Comparison of ENCODE assay signal across 8 mouse cellular contexts in genomic region chr10:100487097-100487978, GRCm38 (mm10). TPM values are rescaled to one million over a fixed set of nuclear protein-coding genes. Genes with fewer than 3 reads are reported as not detected.
DNase-seq lines count a peak whose midpoint lies in the region; ATAC-seq lines count a peak whose summit lies in the region.

Gene Tmtc3 (minus strand): TSS chr10:100487350.
Gene Cep290 (plus strand): TSS chr10:100487558.

- peak; percentile 75 for ATAC-seq in inflammation-experienced regulatory T-cells, adult 6 months
- ATAC-seq in megakaryocyte-erythroid progenitor cell, adult 5-6 weeks (replicated peaks; ENCODE audit: low FRiP score, low TSS enrichment, poor library complexity, severe bottlenecking), result peak; percentile 95

- intact Hi-C loops in gastrocnemius, postnatal 14 days (cut with DNase I; ENCODE audit: low total_unique reads), result loop anchor here (10.0 kb wide), 1 partner anchor 843 kb away; no protein-coding TSS in a partner anchor
- intact Hi-C loops in left cerebral cortex, postnatal 10 days (cut with DNase I), result no loop called here

- peak; percentile 97 to 98 for DNase-seq in adrenal gland, adult (ENCODE audit: inconsistent age in 2 of 2, low spot score in 1 of 2)
- DNase-seq in embryo, embryonic 10.5 days (ENCODE audit: low spot score), result peak; percentile 99
- DNase-seq in gastrocnemius, postnatal 14 days, result peak; percentile 90
- DNase-seq in left cerebral cortex, postnatal 10 days (ENCODE audit: extremely low spot score in 1 of 2, low spot score in 2 of 2), result peak; percentile 95 to 96
- DNase-seq in right cerebral cortex, postnatal 25 days, result peak; percentile 97
- peak; percentile 91 for DNase-seq in urinary bladder, postnatal 4 days (ENCODE audit: low spot score in 2 of 2)

RNA-seq across cellular contexts. Expression of gene Tmtc3, which starts in this region (rescaled TPM):
- 10 to 100 TPM in 1 of 2 experiments, 1 to 10 TPM in 1; 9.5 to 10.0 TPM for total RNA-seq in gastrocnemius, postnatal 14 days (2021)
- 1 to 10 TPM; 1.7 to 3.1 (median 1.9) TPM for polyA plus RNA-seq in inflammation-experienced regulatory T-cells, adult 6 months (2017; shearing (Covaris generic))
- total RNA-seq in left cerebral cortex, postnatal 10 days (2021), result 1 to 10 TPM; 9.2 to 10.0 TPM
- 15.4 and 32.2 TPM in 2 replicates for total RNA-seq in megakaryocyte-erythroid progenitor cell, adult 5-6 weeks (2014; fragmentation: Nextera tagmentation)
- 6.6 and 7.9 TPM in 2 replicates for total RNA-seq in megakaryocyte-erythroid progenitor cell, adult 5-6 weeks (2017)

RNA-seq across cellular contexts. Expression of gene Cep290, which starts in this region (rescaled TPM):
- total RNA-seq in gastrocnemius, postnatal 14 days (2021), result 1 to 10 TPM; 1.8 to 1.9 TPM
- polyA plus RNA-seq in inflammation-experienced regulatory T-cells, adult 6 months (2017; shearing (Covaris generic)), result 1 to 10 TPM; 4.2 to 7.5 (median 6.6) TPM
- total RNA-seq in left cerebral cortex, postnatal 10 days (2021), result 10 to 100 TPM in 1 of 2 experiments, 1 to 10 TPM in 1; 9.9 to 10.7 TPM
- total RNA-seq in megakaryocyte-erythroid progenitor cell, adult 5-6 weeks (2014; fragmentation: Nextera tagmentation), result 24.8 and 43.7 TPM in 2 replicates
- total RNA-seq in megakaryocyte-erythroid progenitor cell, adult 5-6 weeks (2017), result 23.8 and 26.2 TPM in 2 replicates

Comparison
In these comparisons a context has a peak if more than half of its experiments do, and no peak if none do; other contexts are left out.
1. Peak in every context shown above with its lines: DNase-seq and ATAC-seq.